Mouse (Mus musculus) embryonic facial prominence, embryonic 13.5 days (tissue): ENCODE measurements around the gene Csmd2. TPM values are rescaled to one million over a fixed set of nuclear protein-coding genes. Genes with fewer than 3 reads are reported as not detected.

Source experiments
- ATAC-seq: fragments of 200-750 bp; cut with Nextera tagmentation; 2 replicates; pipeline ENCODE4 v1.8.0; 2017; ENCODE audit warnings: low read depth; ENCODE audit not compliant: insufficient number of reproducible peaks, insufficient read depth, low FRiP score, low TSS enrichment
- H3K27ac ChIP-seq: fragments of 300-500 bp; sonication (generic); 2 replicates; pipeline ENCODE4 v1.5.1; 2015; ENCODE audit warnings: moderate library complexity, mild to moderate bottlenecking, inconsistent platforms
- H3K27me3 ChIP-seq: fragments of 300-500 bp; sonication (generic); 2 replicates; pipeline ENCODE4 v1.6.1; 2015; ENCODE audit warnings: mild to moderate bottlenecking, inconsistent platforms
- H3K36me3 ChIP-seq: fragments of 300-500 bp; sonication (generic); 2 replicates; pipeline ENCODE4 v1.6.1; 2015; ENCODE audit warnings: mild to moderate bottlenecking, inconsistent platforms
- H3K4me1 ChIP-seq: fragments of 300-500 bp; sonication (generic); 2 replicates; pipeline ENCODE4 v1.6.1; 2015; ENCODE audit warnings: inconsistent platforms
- H3K4me2 ChIP-seq: fragments of 300-500 bp; sonication (generic); 2 replicates; pipeline ENCODE4 v1.6.1; 2015; ENCODE audit warnings: moderate library complexity, mild to moderate bottlenecking, inconsistent platforms
- H3K4me3 ChIP-seq: fragments of 300-500 bp; sonication (generic); 2 replicates; pipeline ENCODE4 v1.5.1; 2015; ENCODE audit warnings: mild to moderate bottlenecking, inconsistent platforms
- H3K9ac ChIP-seq: fragments of 300-500 bp; sonication (generic); 2 replicates; pipeline ENCODE4 v1.6.1; 2015; ENCODE audit warnings: mild to moderate bottlenecking, inconsistent platforms
- H3K9me3 ChIP-seq: fragments of 300-500 bp; sonication (generic); 2 replicates; pipeline ENCODE4 v1.6.1; 2016; ENCODE audit warnings: inconsistent platforms
- WGBS: fragments of 180-500 bp; shearing (Covaris S2); methylation state at CpG from one replicate; pipeline ENCODE4 v1.1.7; 2015; ENCODE audit warnings: mixed read lengths; 5-methylcytosine and 5-hydroxymethylcytosine counted together
- polyA plus RNA-seq: library from polyadenylated mRNA; unstranded; fragments of >200 nt; fragmentation: Nextera tagmentation; extraction: Ambion mirVana; gene quantifications from 2 replicates; pipeline ENCODE4 v1.2.1, GENCODE M21; 2015

Csmd2 gene
- polyA plus RNA-seq, 1 experiment from 2014 or later = 0.34 TPM

GRCm38 (mm10) chr4:128128546-128128945, 140.9 kb downstream of the Csmd2 start:
- Histone ChIP-seq H3K9ac (no peak overlapping the region), H3K4me3 (no peak overlapping the region), H3K9me3 (0 out of 2 replicates have a peak, but pooled peaks cover 4% of the 10 kb centered on the region), H3K27ac (no peak overlapping the region), H3K4me2 (no peak overlapping the region), H3K27me3 (no peaks in the 10 kb centered on the region), H3K36me3 (no peaks in the 10 kb centered on the region), H3K4me1 (peaks cover 6% of the 10 kb centered on the region; the same call in 1 of the 2 replicates)
- 68% methylated on average over 6 of the region's 6 CpGs for WGBS
- no peak for ATAC-seq

- no peaks in the 10 kb centered on the region for H3K27me3 ChIP-seq
- ATAC-seq = no peak
- 70% methylated on average over 4 of the region's 4 CpGs for WGBS
- H3K4me3 ChIP-seq = no peak overlapping the region
- H3K4me1 ChIP-seq = peaks cover 6% of the 10 kb centered on the region; the same call in 1 of the 2 replicates
- no peak overlapping the region for H3K9ac ChIP-seq
- H3K4me2 ChIP-seq = no peak overlapping the region
- H3K36me3 ChIP-seq = no peaks in the 10 kb centered on the region
- no peak overlapping the region for H3K27ac ChIP-seq
- no peaks in the 10 kb centered on the region for H3K9me3 ChIP-seq
Measured at GRCm38 (mm10) chr4:128130611-128131142, 143.0 kb downstream of the Csmd2 start.

DNA sequence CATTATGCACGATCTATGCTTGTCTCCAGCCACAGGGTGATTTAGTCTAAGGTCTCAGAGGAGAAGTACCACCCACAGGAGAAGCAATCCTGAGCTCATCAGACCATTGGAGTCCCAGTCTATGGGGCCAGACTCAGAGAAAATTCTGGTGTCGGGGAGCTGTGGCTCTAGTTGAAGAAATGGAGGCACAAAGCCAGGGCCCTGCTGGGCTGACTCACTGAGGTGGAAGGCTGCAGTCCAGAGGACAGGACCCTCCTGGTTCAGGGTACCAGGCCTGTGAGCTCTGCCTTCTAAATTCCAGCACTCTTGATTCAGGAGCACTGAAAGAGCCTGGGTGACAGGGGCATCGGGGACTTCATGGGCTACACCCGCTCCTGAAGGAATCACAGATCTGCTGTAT, 144.0 kb downstream of the Csmd2 start:
- Histone ChIP-seq H3K4me2 (no peak overlapping the region), H3K27ac (no peak overlapping the region), H3K9ac (no peak overlapping the region), H3K4me1 (peaks cover 6% of the 10 kb centered on the region; the same call in 1 of the 2 replicates), H3K27me3 (no peaks in the 10 kb centered on the region), H3K36me3 (no peaks in the 10 kb centered on the region), H3K4me3 (no peak overlapping the region), H3K9me3 (no peaks in the 10 kb centered on the region)
- ATAC-seq = no peak
- 84% methylated on average over 4 of the region's 4 CpGs for WGBS

GRCm38 (mm10) chr4:128132876-128133646, 145.4 kb downstream of the Csmd2 start:
- Histone ChIP-seq H3K4me3 (no peak overlapping the region), H3K4me2 (no peak overlapping the region), H3K27me3 (no peaks in the 10 kb centered on the region), H3K4me1 (peaks cover 6% of the 10 kb centered on the region; the same call in 1 of the 2 replicates), H3K9ac (no peak overlapping the region), H3K36me3 (no peaks in the 10 kb centered on the region), H3K9me3 (no peaks in the 10 kb centered on the region), H3K27ac (no peak overlapping the region)
- no peak for ATAC-seq
- 71% methylated on average over 11 of the region's 11 CpGs for WGBS

GRCm38 (mm10) chr4:128134348-128134994, 146.8 kb downstream of the Csmd2 start:
- Histone ChIP-seq H3K4me2 (no peak overlapping the region), H3K27ac (no peak overlapping the region), H3K4me1 (no peaks in the 10 kb centered on the region), H3K9ac (no peak overlapping the region), H3K36me3 (no peaks in the 10 kb centered on the region), H3K27me3 (no peaks in the 10 kb centered on the region), H3K9me3 (no peaks in the 10 kb centered on the region), H3K4me3 (no peak overlapping the region)
- 88% methylated on average over 11 of the region's 11 CpGs for WGBS
- ATAC-seq = no peak

- Histone ChIP-seq H3K4me2 (no peak overlapping the region), H3K4me1 (no peaks in the 10 kb centered on the region), H3K4me3 (no peak overlapping the region), H3K36me3 (no peaks in the 10 kb centered on the region), H3K9ac (no peak overlapping the region), H3K27me3 (no peaks in the 10 kb centered on the region), H3K27ac (no peak overlapping the region), H3K9me3 (no peaks in the 10 kb centered on the region)
- ATAC-seq = no peak
- WGBS = 88% methylated on average over 12 of the region's 12 CpGs
Measured at GRCm38 (mm10) chr4:128135014-128135622, 147.5 kb downstream of the Csmd2 start.

- H3K4me1 ChIP-seq = no peaks in the 10 kb centered on the region
- H3K4me2 ChIP-seq = no peak overlapping the region
- no peaks in the 10 kb centered on the region for H3K27me3 ChIP-seq
- 61% methylated on average over 2 of the region's 2 CpGs for WGBS
- no peak overlapping the region for H3K27ac ChIP-seq
- H3K36me3 ChIP-seq = no peaks in the 10 kb centered on the region
- H3K9me3 ChIP-seq = no peaks in the 10 kb centered on the region
- H3K4me3 ChIP-seq = no peak overlapping the region
- ATAC-seq = no peak
- no peak overlapping the region for H3K9ac ChIP-seq
Measured at GRCm38 (mm10) chr4:128139991-128140390, 152.3 kb downstream of the Csmd2 start.

DNA sequence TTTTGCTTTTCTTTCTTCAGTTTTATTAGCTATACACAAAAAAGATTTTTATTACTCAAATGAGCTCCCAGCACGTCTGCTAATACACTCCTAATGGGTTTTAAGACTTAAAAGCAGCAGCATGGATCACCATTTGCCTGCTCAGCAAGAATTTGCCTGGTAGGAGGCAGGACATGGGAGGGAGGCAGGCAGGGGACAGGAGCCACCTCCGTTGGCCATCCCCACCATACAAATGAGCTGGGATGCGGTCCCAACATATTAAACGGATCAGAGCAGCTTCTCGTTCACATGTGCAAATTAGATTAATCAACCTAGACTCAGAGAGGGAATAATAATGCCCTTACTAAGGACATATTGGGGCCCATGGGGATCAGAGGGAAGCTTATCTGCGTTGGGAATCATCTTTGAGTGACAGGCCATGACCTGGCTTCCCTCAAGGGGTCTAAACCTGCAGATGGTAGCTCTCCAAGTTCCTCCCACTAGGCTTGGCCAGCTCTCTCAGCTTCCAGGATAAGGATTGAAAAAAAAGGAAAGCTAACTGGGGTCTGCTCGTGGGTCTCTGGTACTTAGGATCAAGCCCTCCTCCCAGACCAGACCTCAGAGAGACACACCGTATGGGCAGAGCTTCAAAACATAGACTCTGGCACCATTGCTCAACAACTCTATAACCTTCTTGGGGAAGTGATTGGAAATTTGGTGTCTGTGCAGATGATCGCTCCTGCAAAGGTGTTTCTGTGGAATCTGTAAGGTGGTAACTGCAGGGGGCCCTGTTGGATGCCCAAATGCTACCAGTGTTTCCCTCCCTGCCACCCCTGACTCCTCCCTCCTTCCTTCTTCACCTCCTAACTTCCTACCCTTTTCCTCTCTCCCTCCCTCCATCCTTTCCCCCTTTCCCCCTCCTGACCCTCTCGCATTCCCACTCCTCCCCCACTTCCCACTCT, 153.8 kb downstream of the Csmd2 start:
- H3K27me3 ChIP-seq = no peaks in the 10 kb centered on the region
- H3K36me3 ChIP-seq = no peaks in the 10 kb centered on the region
- no peak overlapping the region for H3K4me2 ChIP-seq
- H3K9ac ChIP-seq = no peak overlapping the region
- no peaks in the 10 kb centered on the region for H3K4me1 ChIP-seq
- WGBS = 59% methylated on average over 10 of the region's 10 CpGs
- H3K27ac ChIP-seq = no peak overlapping the region
- no peak for ATAC-seq
- no peaks in the 10 kb centered on the region for H3K9me3 ChIP-seq
- H3K4me3 ChIP-seq = no peak overlapping the region

- Histone ChIP-seq H3K27me3 (no peaks in the 10 kb centered on the region), H3K9me3 (no peaks in the 10 kb centered on the region), H3K27ac (no peak overlapping the region), H3K4me3 (no peak overlapping the region), H3K36me3 (no peaks in the 10 kb centered on the region), H3K4me1 (no peaks in the 10 kb centered on the region), H3K4me2 (no peak overlapping the region), H3K9ac (no peak overlapping the region)
- WGBS = 75% methylated on average over 3 of the region's 3 CpGs
- no peak for ATAC-seq
Measured at GRCm38 (mm10) chr4:128142279-128142678, 154.6 kb downstream of the Csmd2 start.

- 79% methylated on average over 3 of the region's 3 CpGs for whole genome bisulfite sequencing
- no peak overlapping the region for H3K4me2 ChIP-seq
- H3K27me3 ChIP-seq = no peaks in the 10 kb centered on the region
- no peaks in the 10 kb centered on the region for H3K4me1 ChIP-seq
- H3K36me3 ChIP-seq = no peaks in the 10 kb centered on the region
- no peak for ATAC-seq
- H3K9ac ChIP-seq = no peak overlapping the region
- H3K9me3 ChIP-seq = no peaks in the 10 kb centered on the region
- H3K4me3 ChIP-seq = no peak overlapping the region
- H3K27ac ChIP-seq = no peak overlapping the region
Measured at GRCm38 (mm10) chr4:128143147-128143546, 155.5 kb downstream of the Csmd2 start.

DNA sequence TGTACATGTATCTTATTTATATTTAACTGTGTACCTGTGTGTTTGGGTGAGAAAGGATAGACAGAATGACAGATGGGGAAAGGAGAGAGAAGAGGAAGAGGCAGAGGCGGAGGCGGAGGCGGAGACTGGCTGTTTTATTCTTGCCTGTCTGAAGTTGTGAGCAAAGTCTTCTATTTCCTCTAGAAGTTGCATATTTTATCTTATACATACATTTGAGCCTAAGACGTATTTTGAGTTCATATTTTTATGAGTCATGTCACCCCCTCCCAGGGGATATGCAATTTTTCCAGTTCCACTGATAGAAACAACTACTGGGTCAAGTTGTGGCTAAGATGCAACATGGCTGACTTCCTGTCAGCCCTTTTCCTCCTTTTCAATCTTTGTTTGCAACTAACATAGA, 161.9 kb downstream of the Csmd2 start:
- Histone ChIP-seq H3K27me3 (no peaks in the 10 kb centered on the region), H3K36me3 (no peaks in the 10 kb centered on the region), H3K9me3 (no peaks in the 10 kb centered on the region), H3K9ac (no peak overlapping the region), H3K4me2 (no peak overlapping the region), H3K4me3 (no peak overlapping the region), H3K4me1 (no peaks in the 10 kb centered on the region), H3K27ac (no peak overlapping the region)
- 86% methylated on average over 4 of the region's 4 CpGs for WGBS
- no peak for ATAC-seq
